Mouse (Mus musculus) cerebellum, adult 11-12 months (tissue): ENCODE measurements around the gene Snx29.
"Not testable (repeated sequence)": the region's sequence is repeated elsewhere in the genome, so short reads cannot be mapped to it uniquely, and the experiment has no call there.

Experiments
- DNase-seq: peaks from one replicate; pipeline ENCODE4 v3.0.0; 2022

Snx29 gene

GRCm38 (mm10) chr16:11322409-11323323 lies at the start of gene Snx29:
Gene Snx29 (plus strand): TSS chr16:11322908.
- peak; percentile 95 for DNase-seq

DNA sequence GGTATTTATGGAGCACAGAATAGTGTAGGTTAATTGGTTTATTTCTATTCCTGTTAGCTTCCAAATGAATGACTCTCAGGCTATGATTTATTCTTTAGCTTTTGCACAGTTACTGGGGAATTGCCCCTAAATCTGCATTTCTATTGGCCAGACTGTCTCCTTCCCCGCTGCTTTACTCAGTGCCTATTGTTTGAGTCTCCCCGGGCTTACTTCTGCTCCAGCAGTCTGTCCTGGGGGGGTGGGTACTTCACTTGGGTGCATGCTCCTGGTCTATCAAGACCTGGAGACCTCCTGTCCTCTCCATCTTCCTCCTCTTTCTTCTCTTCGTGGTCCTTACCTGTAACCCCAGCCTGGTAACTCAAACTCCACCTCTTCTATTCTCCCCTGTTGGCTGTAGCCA lies 45.8 kb upstream of the Snx29 start:
- no peak for DNase-seq

- no peak for DNase-seq
These were observed 43.9 kb upstream of the Snx29 start for GRCm38 (mm10) chr16:11278778-11279177.

DNA sequence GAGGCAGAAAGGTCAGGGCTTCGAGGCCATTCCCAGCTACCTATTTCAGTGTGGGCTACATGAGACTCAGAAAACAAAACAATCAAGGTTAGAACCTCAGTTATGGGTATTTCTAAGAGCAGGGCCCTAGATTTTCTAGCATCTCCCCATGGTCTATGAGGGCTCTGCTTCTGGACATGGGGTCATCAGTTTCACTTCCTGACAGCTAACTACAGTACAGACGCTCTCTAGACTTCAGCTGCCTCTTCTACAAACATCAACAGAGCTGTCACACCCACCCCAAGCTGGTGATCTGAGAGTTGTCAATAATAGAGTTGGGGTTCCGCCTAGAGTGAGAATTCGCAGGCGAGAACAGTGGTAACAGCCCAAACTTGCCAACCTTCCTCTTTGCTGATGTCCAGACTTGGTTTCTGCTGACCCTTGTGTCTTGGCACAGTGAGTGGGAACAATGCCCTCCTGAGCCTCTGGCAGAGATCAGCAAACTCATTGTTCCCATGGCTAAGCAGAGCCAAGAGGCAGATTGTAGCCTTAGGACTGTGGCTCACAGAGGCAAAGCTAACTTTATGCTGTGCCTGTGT lies 40.0 kb upstream of the Snx29 start:
- DNase-seq = no peak

- no peak for DNase-seq
These were observed 37.8 kb upstream of the Snx29 start for GRCm38 (mm10) chr16:11284881-11285280.

- no peak for DNase-seq
These were observed 36.8 kb upstream of the Snx29 start for GRCm38 (mm10) chr16:11285949-11286348.

- not testable (repeated sequence) for DNase-seq
These were observed 33.8 kb upstream of the Snx29 start for GRCm38 (mm10) chr16:11288873-11289272.

- not testable (repeated sequence) for DNase-seq
These were observed 27.1 kb upstream of the Snx29 start for GRCm38 (mm10) chr16:11295583-11295982.

- not testable (repeated sequence) for DNase-seq
These were observed 25.0 kb upstream of the Snx29 start for GRCm38 (mm10) chr16:11297700-11298099.

- no peak for DNase-seq
These were observed 19.0 kb upstream of the Snx29 start for GRCm38 (mm10) chr16:11303741-11304140.

- DNase-seq = no peak
These were observed 17.2 kb upstream of the Snx29 start for GRCm38 (mm10) chr16:11305531-11305930.

DNA sequence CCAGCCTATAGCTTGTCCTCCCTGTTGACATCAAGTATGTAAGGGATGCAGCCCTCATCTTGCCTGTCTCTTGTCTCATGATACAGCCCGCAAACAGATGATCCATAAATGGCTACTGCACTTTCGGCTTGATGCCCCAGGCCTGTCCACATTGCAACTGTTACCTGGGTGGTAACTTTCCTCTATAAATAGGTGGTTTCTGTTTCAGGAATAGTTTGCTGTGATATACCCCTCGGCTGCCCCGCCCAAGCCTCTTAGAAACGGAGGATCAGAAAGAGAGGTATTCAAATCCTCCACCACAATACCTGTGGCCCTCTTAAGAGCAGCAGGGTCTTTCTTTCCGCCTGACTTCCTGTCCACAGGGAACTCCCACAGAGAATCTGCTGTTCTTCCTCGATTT lies 9.2 kb upstream of the Snx29 start, which contains the start of gene Tnfrsf17:
Gene Tnfrsf17, plus strand, starts transcription at position 301 of the 400 bp plus-strand sequence.
- no peak for DNase-seq

DNA sequence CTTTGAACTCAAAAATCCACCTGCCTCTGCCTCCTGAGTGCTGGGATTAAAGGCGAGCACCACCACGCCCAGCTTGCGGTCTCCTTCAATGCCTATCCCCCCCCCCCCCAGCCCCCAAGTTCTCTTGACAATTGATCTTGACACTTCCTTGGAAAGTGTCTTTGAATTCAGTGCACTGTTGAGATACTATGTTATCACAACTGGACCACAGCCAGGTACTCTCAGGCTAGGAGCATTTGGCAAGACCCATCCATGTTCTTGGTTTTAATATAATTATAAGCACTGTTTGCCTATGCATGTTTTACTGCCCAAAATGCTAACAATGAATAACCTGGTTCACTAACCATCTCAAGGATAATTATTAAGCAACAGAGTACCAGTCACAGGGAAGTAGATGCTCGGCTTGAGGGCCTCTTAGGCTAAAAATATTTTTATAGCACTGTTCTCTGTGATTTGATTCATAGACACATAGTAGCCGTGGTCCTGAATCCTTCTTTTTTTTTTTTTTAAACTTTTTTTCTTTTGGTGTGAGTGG lies 6.9 kb upstream of the Snx29 start:
- DNase-seq = no peak

DNA sequence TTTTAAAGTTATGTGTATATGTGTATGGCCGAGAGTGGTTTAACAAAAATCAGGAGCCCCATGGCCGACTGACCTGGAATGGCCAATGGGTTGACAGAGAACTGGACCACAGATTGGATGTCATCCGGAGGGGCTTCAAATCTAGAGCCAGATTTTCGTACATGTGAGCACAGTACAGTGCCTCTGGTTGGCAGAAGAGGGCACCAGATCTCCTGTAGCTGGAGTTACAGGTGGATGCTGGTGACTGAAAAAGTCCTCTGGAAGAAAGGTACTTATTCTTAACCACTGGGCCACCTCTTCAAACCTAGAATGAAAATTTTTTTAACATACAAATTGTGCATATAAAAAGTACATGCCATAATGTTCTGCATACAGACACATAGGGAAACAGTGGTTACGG lies 6.0 kb upstream of the Snx29 start:
- DNase-seq = no peak

DNA sequence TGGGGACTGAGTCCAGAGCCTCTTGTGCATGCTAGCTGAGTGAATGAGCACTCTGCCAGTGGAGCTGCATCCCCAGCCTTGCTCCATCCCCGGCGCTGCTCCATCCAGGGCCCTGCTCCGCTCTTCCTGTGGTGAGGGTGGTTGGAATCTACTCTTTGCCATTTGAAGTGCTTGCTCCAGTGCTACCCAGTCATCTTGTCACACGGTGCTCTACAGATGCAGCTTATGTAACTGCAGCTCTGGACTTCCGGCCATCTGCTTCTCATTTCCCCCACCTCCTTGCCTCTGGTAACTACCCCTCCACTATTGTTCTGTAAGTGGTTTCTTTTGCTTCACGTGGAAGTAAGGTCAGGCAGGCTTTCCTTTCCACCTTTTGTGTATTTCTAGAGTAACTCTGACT lies 5.4 kb upstream of the Snx29 start:
- no peak for DNase-seq

DNA sequence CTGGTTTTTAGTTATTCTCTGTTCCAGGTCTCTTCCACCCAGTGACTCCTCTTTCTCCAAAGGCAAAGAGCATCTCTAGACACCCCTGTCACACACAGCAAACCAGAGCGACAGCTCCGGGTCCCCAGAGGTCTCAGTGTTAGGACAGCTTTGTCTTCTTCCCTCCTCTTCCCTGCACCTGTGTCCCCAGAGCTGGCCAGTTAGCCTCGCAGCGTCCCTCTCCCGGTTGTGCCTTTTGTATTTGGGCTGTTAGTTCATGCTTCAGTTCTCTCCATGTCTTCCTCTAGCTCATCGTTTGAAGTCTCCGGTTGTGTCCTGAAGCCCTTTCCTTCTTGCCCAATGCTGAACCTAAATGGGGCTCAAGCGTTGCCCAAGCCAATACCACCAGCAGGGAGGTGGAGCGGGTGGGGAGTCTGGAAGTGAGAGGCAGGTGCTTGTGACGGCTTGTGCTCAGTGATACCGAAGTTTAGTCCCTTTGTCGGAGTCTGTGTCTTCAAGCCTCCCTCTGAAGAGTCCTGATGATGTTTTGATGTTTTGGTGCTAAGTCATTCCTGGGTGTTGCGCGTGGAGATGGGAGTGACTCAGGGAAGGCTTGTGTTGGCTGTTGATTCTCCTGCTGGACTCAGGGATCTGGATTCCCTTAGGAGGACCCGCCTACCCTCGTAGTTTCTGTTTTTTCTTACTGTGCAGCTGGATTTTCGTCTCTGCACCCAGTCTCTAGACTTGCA lies 780 bp downstream of the Snx29 start:
- DNase-seq = peak; percentile 13

DNA sequence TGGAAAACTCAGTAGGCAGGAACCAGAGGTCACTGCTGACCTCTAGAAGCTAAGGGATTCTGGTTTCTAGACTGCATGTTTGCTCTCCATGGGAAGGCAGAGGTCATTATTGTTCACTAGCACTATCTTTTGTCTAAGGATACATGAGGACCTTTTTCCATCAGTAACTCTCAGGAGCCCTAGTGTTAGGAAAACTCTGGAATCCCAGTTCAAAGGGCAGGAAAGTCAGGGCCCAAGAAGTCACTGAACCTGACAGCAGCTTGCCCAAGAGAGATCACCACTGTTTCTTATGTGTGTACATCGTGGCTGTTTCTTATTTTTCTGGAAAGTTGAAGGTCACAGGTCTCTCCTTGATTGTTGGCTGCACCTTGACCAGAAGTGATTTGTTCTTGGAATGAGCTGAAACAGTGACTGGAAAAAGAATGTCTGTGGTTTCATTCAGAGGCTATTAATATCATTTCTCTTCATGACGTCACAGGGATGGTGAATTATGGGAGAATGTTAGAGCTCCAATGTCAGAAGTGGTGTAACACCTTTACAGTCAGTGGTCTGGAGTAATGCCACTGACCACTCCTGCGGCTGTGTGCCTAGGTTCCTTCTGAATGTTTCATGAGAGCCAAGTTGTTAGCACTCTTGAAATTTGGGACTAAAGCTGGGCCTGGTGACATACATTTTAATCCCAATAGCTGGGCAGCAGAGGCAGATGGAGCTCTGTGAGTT lies 7.5 kb downstream of the Snx29 start:
- no peak for DNase-seq

- DNase-seq = no peak
These were observed 8.3 kb downstream of the Snx29 start for GRCm38 (mm10) chr16:11331030-11331429.

DNA sequence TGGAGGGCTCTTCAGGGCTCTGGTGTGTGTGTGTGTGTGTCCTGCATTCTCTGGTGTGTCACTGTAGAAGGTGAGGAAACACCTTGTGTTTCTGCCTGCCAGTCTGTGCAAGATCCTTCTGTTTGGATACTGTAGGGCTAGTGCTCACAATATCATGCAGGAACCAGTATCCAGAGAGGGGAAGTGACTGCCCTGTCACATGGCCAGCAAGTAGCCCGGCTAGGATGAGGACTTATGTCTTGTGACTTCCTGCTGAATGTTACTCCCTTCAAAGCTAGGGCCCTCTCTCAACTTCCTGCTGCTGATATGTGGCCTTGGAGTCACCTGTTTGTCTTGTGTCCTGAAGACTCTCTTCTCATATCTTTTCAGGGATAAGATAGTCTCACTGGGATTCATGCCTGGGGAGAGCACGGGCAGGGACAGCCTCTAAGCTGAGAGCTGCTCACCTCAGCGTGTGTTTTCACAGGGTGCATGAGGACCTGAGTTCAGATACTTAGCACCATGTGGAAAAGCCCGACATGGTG lies 20.6 kb downstream of the Snx29 start:
- no peak for DNase-seq

- no peak for DNase-seq
These were observed 29.2 kb downstream of the Snx29 start for GRCm38 (mm10) chr16:11351903-11352302.

- DNase-seq = no peak
These were observed 36.5 kb downstream of the Snx29 start for GRCm38 (mm10) chr16:11359173-11359572.

DNA sequence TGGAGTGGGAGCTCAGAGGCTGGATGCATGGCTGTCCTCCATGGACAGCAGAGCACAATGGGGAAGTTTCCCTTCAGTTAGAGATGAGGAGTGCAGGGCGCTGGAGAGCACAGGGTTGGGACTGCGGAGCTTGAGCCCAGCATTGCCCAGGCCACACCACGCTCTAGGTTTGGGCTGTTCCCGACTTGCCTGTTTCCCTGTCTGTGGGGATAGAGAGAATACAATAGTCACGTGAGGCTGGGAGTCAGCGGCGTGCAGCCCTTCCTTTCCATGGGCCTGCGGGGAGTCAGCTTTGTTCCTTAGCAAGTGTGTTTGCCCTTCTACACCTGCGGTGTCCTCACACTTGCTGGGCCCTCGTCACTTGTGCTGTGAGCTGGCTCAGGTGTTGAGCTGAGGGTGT lies 37.2 kb downstream of the Snx29 start:
- DNase-seq = no peak
